Mouse (Mus musculus) C2C12 (cell line): ENCODE data around the gene Gng4. TPM values are rescaled to one million over a fixed set of nuclear protein-coding genes. Genes with fewer than 3 reads are reported as not detected.
A peak's percentile ranks its signal among the peaks of the same experiment; 100 is the strongest.
"Not testable (repeated sequence)": the region's sequence is repeated elsewhere in the genome, so short reads cannot be mapped to it uniquely, and the experiment has no call there.

Source experiments
- H3K27me3 ChIP-seq: one replicate; pipeline ENCODE4 v1.6.1; 2011; ENCODE audit not compliant: control insufficient read depth, insufficient read depth, insufficient read length
- H3K36me3 ChIP-seq: one replicate; pipeline ENCODE4 v1.6.1; 2011; ENCODE audit not compliant: control insufficient read depth, insufficient read depth
- H3K4me3 ChIP-seq: one replicate; pipeline ENCODE4 v1.5.1; 2011; ENCODE audit warnings: mild to moderate bottlenecking, control low read depth; ENCODE audit not compliant: poor library complexity, insufficient read depth, severe bottlenecking
- H3K79me2 ChIP-seq: one replicate; pipeline ENCODE4 v1.6.1; 2011; ENCODE audit not compliant: control insufficient read depth, insufficient read depth
- H3K79me3 ChIP-seq: one replicate; pipeline ENCODE4 v1.6.1; 2011; ENCODE audit warnings: low read depth, control low read depth
- H3ac ChIP-seq: one replicate; pipeline ENCODE3; 2011; ENCODE audit warnings: low read depth; ENCODE audit not compliant: control insufficient read depth, insufficient read length
- CEBPB ChIP-seq: IDR thresholded peaks from one replicate; pipeline ENCODE4 v1.6.1; 2011; ENCODE audit warnings: low read depth, mild to moderate bottlenecking, control low read depth, moderate library complexity
- CTCF ChIP-seq: IDR thresholded peaks from one replicate; pipeline ENCODE4 v1.5.1; 2011; ENCODE audit not compliant: control insufficient read depth, insufficient read depth, insufficient read length
- FOSL1 ChIP-seq: IDR thresholded peaks from one replicate; pipeline ENCODE4 v1.8.0; 2011; ENCODE audit warnings: mild to moderate bottlenecking, low read length; ENCODE audit not compliant: poor library complexity, insufficient read depth, severe bottlenecking
- MAX ChIP-seq: IDR thresholded peaks from one replicate; pipeline ENCODE4 v1.6.1; 2011; ENCODE audit warnings: mild to moderate bottlenecking, control low read depth
- MYOD1 ChIP-seq: IDR thresholded peaks from one replicate; pipeline ENCODE4 v1.6.1; 2011; ENCODE audit warnings: low read depth; ENCODE audit not compliant: control insufficient read depth, insufficient read length
- MYOG ChIP-seq: IDR thresholded peaks from one replicate; pipeline ENCODE4 v1.6.1; 2011; ENCODE audit not compliant: control insufficient read depth, insufficient read length; ENCODE audit errors: extremely low read depth
- USF1 ChIP-seq: IDR thresholded peaks from one replicate; pipeline ENCODE4 v1.6.1; 2011; ENCODE audit warnings: low read depth, mild to moderate bottlenecking, control low read depth, moderate library complexity
- polyA plus RNA-seq: library from polyadenylated mRNA; unstranded; fragments of >200 nt; fragmentation: generic; extraction: Trizol; gene quantifications from one replicate; pipeline ENCODE4 v1.2.1, GENCODE M21; 2012; ENCODE audit warnings: missing spikeins

The Gng4 gene
- polyA plus RNA-seq, 1 experiment, result 0.04 TPM

DNA sequence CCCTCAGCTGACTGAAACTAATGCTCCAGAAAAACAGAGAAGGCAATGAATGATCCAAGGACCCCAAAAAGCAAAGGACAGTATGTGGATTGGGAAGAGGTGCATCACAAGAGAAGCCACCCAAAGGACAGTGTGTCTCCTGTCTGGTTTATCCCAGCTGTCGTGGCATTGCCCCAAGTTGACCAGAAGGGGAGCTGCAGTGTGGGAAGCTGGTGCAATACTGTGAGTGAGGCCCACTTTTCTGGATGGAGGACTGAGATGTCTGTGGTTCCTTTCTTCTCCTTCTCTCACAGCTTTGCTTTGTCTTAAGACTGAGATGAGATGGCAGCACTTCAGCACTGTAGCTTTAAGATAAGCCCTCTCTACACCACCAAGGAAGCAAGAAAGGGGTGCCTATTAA is 12.2 kb downstream of the Gng4 start:
- no peak overlapping the region for H3ac ChIP-seq
- no peaks in the 10 kb centered on the region for H3K36me3 ChIP-seq
- no peaks in the 10 kb centered on the region for H3K79me3 ChIP-seq
- no peak overlapping the region for H3K4me3 ChIP-seq
- no peaks in the 10 kb centered on the region for H3K79me2 ChIP-seq
- TF ChIP-seq FOSL1, result no peak
- TF ChIP-seq MAX, result no peak
- TF ChIP-seq USF1, result no peak
- TF ChIP-seq MYOG, result no peak
- TF ChIP-seq MYOD1, result no peak
- TF ChIP-seq CTCF, result no peak
- TF ChIP-seq CEBPB, result no peak
- H3K27me3 ChIP-seq, result no peaks in the 10 kb centered on the region

DNA sequence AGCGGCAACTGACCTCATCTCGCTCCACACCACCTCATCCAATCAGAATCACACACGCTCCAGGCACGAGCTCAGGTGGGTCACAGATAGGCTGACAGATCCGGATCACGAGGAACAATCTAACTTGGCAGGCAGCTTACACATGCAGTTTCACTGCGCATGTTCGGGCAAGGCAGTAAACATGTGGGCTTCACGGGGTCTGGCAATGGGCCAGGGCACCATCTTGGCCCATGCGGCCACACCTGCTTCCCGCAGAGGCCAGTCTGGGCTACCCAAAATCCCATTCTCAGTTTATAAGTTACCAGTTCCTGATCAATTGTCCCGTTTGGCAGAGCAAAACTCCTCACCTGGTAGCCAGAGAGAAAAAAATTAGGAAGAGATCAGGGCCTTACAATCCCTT is 14.0 kb downstream of the Gng4 start:
- not testable (repeated sequence) for H3ac ChIP-seq, H3K27me3 ChIP-seq, H3K79me3 ChIP-seq, H3K79me2 ChIP-seq, H3K4me3 ChIP-seq, H3K36me3 ChIP-seq

DNA sequence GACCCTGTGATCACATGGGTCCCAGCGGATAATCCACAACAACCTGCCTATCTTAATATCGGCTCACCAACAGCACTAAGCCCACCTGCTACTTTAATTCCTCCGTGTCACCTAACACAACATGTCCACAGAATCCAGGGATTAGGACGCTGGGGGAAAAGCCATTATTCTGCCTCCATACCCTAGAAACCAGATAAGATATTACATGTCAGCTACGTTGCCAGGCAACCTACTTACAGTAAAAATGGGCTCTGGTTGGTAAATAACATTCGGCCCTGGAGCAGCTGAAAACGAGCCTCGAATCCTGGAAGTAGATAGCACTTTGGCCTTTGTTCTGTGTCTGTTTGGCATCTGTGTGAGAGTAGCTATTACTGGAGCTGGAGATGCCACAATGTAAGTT is 14.9 kb downstream of the Gng4 start:
- Histone ChIP-seq H3K27me3 (no peaks in the 10 kb centered on the region), H3ac (no peak overlapping the region), H3K79me3 (no peaks in the 10 kb centered on the region), H3K4me3 (no peak overlapping the region), H3K36me3 (no peaks in the 10 kb centered on the region), H3K79me2 (no peaks in the 10 kb centered on the region)
- TF ChIP-seq CEBPB, result no peak

DNA sequence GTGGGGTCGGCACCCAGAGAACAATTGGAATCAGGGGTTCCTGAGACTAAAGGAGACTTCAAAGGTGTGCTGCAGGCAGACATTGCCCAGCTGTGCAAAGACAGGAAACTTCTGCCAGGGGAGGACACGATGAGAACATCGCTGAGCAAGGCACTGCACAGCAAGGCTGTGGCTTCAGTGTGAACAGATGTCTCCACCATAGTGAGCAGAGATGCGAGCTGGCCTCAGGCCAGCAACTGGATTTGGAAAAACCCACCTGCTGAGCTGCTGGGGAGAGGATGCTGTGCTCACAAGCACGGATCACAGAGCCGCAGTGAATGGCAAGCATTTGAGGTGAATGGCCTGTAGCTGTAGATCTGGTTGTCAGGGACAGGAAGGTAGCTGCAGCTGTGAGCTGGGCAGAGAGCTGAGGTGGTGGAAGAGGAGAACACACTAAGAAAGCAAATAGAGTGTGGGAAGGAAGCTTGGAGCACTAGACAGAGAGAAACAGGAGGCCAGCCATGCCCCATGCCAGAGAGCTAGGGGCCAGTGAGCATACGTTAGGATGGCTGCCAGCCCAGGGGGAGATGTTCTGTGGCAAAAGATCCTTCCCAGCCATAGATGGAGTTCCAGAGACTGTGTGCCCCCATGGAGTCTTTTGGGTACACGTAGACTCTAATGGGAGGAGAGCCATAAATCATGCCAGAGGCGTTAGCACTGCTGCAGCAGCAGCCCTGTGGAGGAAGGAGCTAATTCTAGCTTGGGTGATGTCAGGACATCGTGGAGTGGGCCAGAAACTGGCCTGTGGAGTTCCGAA is 24.7 kb downstream of the Gng4 start:
- TF ChIP-seq CTCF, result no peak
- TF ChIP-seq USF1, result no peak
- TF ChIP-seq MYOG, result no peak
- TF ChIP-seq MAX, result no peak
- no peak for TF ChIP-seq CEBPB
- no peak for TF ChIP-seq FOSL1
- TF ChIP-seq MYOD1, result no peak
- Histone ChIP-seq H3K27me3 (no peaks in the 10 kb centered on the region), H3K4me3 (no peak overlapping the region), H3K79me3 (no peaks in the 10 kb centered on the region), H3K79me2 (no peaks in the 10 kb centered on the region), H3ac (no peak overlapping the region), H3K36me3 (no peaks in the 10 kb centered on the region)

DNA sequence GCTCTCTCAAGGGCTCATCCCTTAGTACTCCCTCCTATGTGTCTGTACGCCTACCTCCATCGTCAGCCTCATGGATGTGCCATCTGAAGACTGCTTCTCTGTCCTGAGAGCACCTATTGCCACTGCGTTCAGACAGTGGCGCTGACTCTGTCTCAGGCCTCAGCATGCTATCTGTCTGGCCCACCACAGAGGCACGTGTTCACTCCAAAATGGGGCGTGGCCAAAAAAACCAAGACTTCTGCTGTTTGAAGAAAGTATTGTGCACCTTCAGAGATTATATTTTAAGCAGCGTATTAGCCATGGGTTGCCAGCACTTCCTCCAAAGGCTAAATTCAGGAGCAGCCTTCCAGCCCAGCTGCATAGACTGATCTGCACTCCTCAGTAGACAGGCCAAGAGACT is 27.0 kb downstream of the Gng4 start:
- no peaks in the 10 kb centered on the region for H3K36me3 ChIP-seq
- TF ChIP-seq MYOG, result no peak
- TF ChIP-seq USF1, result peak; percentile 9
- no peak for TF ChIP-seq MAX
- TF ChIP-seq CEBPB, result no peak
- TF ChIP-seq MYOD1, result no peak

DNA sequence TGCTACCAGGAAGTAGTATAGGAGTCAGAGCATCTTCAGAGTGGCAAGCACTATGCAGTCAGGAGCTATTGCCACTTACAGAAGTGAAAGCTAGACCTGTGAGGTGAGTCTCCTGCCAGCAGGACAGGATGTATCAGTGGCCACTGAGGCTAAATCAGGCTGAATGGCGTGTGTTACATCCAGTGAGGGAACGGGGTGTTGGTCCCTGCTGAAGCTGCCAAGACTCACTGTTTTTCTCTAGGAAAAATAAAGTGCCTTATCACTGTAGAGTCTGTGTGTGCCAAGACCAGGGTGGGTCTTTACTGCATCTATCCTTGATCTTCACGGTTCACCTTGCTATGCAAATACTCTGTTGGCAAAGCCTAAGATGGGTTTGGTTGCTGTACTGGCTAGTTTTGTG is 34.8 kb downstream of the Gng4 start:
- Histone ChIP-seq H3K27me3 (peaks cover 27% of the 10 kb centered on the region), H3K4me3 (no peak overlapping the region), H3K36me3 (no peaks in the 10 kb centered on the region), H3K79me2 (no peaks in the 10 kb centered on the region), H3K79me3 (no peaks in the 10 kb centered on the region), H3ac (no peak overlapping the region)
- TF ChIP-seq MYOD1 (no peak), CTCF (no peak), MAX (no peak), MYOG (no peak), USF1 (no peak), FOSL1 (no peak), CEBPB (no peak)

More for the DNA sequence above, 27.0 kb downstream of the Gng4 start:
- H3K79me3 ChIP-seq, result no peaks in the 10 kb centered on the region
- H3K27me3 ChIP-seq, result no peaks in the 10 kb centered on the region
- H3K79me2 ChIP-seq, result no peaks in the 10 kb centered on the region
- no peak overlapping the region for H3K4me3 ChIP-seq
- no peak overlapping the region for H3ac ChIP-seq
